Mouse (Mus musculus): ENCODE data around the gene Uhrf1. TPM values are rescaled to one million over a fixed set of nuclear protein-coding genes. Genes with fewer than 3 reads are reported as not detected.
A peak's percentile ranks its signal among the peaks of the same experiment; 100 is the strongest.

Uhrf1 gene
- polyA plus RNA-seq, 1 experiment, result 0.65 TPM

DNA sequence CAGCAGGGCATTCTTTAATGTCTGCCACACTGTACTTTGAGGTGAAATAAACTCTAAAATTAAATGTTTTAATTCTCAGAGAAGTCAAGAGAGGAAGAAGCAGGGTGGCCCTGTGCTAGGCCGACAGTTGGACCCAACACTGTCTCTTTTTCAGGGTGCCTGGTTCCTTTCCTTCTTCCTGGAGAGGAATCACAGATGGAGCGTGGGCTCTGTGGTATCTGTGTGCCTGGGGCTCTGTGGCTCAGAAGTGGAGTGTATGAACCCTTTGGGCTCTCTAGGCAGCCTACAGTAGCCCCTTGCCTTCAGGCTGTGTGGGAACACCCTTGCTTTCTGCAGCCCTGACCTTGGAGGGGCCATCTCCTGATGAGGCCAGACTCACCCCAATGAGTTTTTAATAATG lies 58.4 kb downstream of the Uhrf1 start:
- Histone ChIP-seq H3K27ac (ENCODE audit: insufficient read depth, low read length) (peak overlapping the region; percentile 81; the same call in 1 of the 2 replicates), H3K27me3 (ENCODE audit: control insufficient read depth, insufficient read depth, low read length) (no peaks in the 10 kb centered on the region), H3K4me1 (ENCODE audit: control insufficient read depth, insufficient read depth, low read length) (peaks cover 61% of the 10 kb centered on the region), H3K4me3 (replicated peaks; ENCODE audit: insufficient read depth, low read depth, low read length) (no peak overlapping the region)
- DNase-seq, result no peak
- TF ChIP-seq CTCF (IDR thresholded peaks at IDR 0.05; ENCODE audit: borderline replicate concordance, insufficient read depth, low read depth, low read length) (no peak), POLR2A (IDR thresholded peaks at IDR 0.05; ENCODE audit: borderline replicate concordance, insufficient read depth, low read length) (no peak)
- 52% methylated on average over 2 of the region's 2 CpGs for WGBS

DNA sequence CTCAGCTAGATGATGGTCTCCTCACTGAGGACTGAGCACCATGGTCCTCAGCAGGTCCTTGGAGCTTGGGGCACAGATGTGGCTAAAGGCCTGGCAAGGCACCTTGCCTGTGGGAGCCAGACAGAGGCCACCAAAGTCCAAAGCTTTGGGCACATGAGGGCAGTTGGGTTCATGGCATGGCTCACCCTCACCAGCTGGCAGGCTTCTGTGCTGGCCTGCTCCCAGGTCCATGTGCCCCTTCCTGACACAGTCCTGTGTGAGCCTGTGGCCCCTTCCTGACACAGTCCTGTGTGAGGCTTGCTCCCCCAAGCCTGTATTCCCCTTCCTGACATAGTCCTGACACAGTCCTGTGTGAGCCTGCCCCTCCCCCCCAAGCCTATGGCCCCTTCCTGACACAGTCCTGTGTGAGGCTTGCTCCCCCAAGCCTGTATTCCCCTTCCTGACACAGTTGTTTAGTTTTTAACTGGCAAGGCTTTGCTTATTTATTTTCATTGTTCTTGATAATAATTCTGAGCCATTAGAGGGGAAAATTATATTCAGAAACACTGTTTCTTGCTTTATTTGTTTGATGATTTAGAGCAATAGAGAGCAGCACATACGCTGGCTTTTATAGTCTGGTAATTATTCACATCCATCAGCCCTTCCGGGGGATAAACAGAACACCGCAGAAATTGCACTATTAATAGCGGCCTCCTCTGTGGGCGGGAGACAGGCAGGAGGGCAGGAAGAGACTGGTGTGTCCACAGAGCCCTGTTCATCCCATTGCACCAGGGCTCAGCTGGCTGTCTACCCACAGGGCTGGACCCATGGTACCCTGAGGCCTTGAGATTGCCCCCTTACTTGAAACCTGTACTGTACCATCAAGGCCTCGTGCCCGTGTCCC lies 62.9 kb downstream of the Uhrf1 start:
- H3K27ac ChIP-seq (ENCODE audit: insufficient read depth, low read length), result peak overlapping the region; percentile 4; the same call in 1 of the 2 replicates

DNA sequence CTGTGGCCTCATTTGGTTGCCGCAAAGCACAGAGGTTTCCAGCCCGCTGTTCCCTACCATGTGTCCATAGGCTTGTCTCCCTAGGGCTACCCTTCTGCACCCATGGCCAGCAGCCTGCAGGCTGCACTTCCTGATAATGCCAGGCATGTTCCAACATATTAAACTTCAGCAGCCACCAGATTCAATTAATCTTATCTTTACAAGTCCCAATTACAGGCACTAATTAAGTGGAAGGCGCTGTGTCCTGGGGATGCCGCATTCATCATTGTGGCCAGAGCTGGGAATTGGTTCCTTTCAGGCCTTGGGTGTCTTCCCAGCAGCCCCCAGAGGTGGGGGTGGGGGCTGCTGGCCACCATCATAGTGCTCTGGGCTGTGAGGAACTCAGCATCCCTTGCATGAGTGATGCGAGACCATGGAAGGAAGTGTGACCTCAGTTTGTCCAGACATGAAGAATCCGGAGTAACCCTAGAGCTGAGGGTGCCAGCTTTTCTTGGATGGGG lies 65.2 kb downstream of the Uhrf1 start:
- H3K27me3 ChIP-seq (ENCODE audit: control insufficient read depth, insufficient read depth, low read length), result no peaks in the 10 kb centered on the region
- H3K27ac ChIP-seq (ENCODE audit: insufficient read depth, low read length), result no peak overlapping the region
- H3K4me3 ChIP-seq (replicated peaks; ENCODE audit: insufficient read depth, low read depth, low read length), result no peak overlapping the region
- no peak for DNase-seq
- peaks cover 80% of the 10 kb centered on the region for H3K4me1 ChIP-seq (ENCODE audit: control insufficient read depth, insufficient read depth, low read length)
- WGBS, result 68% methylated on average over 6 of the region's 6 CpGs
- TF ChIP-seq POLR2A (IDR thresholded peaks at IDR 0.05; ENCODE audit: borderline replicate concordance, insufficient read depth, low read length) (no peak), CTCF (IDR thresholded peaks at IDR 0.05; ENCODE audit: borderline replicate concordance, insufficient read depth, low read depth, low read length) (no peak)

More for the DNA sequence above, 62.9 kb downstream of the Uhrf1 start:
- WGBS, result 23% methylated on average over 7 of the region's 7 CpGs
- Histone ChIP-seq H3K4me1 (ENCODE audit: control insufficient read depth, insufficient read depth, low read length) (peaks cover 77% of the 10 kb centered on the region), H3K27me3 (ENCODE audit: control insufficient read depth, insufficient read depth, low read length) (no peaks in the 10 kb centered on the region), H3K4me3 (replicated peaks; ENCODE audit: insufficient read depth, low read depth, low read length) (no peak overlapping the region)
- DNase-seq, result peak; percentile 55 to 70
- no peak for TF ChIP-seq POLR2A (IDR thresholded peaks at IDR 0.05; ENCODE audit: borderline replicate concordance, insufficient read depth, low read length)
- TF ChIP-seq CTCF (IDR thresholded peaks at IDR 0.05; ENCODE audit: borderline replicate concordance, insufficient read depth, low read depth, low read length), result no peak

DNA sequence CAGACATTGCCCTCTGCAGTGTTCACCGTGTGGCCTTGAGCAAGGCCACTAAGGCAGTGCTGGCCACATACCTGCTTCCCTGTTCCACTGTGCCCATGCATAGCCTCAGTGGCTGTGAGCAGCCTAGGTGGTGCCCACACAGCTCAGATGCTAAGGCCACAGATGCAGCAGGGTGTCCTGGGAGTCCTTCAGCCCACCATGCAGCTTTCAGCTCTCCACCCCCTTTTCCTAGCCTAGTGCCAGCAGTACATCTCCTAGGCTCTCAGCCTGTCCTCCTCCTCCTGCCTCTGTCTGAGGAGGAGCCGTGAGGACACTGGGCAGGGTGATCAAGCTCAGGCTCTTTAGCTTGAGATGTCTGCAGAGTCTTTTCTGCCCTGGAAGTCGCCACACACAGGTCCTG lies 67.0 kb downstream of the Uhrf1 start:
- WGBS, result 75% methylated on average over 3 of the region's 3 CpGs
- TF ChIP-seq POLR2A (IDR thresholded peaks at IDR 0.05; ENCODE audit: borderline replicate concordance, insufficient read depth, low read length) (no peak), CTCF (IDR thresholded peaks at IDR 0.05; ENCODE audit: borderline replicate concordance, insufficient read depth, low read depth, low read length) (no peak)
- DNase-seq, result no peak
- Histone ChIP-seq H3K4me3 (replicated peaks; ENCODE audit: insufficient read depth, low read depth, low read length) (no peak overlapping the region), H3K27ac (ENCODE audit: insufficient read depth, low read length) (no peak overlapping the region), H3K4me1 (ENCODE audit: control insufficient read depth, insufficient read depth, low read length) (peaks cover 86% of the 10 kb centered on the region), H3K27me3 (ENCODE audit: control insufficient read depth, insufficient read depth, low read length) (no peaks in the 10 kb centered on the region)

DNA sequence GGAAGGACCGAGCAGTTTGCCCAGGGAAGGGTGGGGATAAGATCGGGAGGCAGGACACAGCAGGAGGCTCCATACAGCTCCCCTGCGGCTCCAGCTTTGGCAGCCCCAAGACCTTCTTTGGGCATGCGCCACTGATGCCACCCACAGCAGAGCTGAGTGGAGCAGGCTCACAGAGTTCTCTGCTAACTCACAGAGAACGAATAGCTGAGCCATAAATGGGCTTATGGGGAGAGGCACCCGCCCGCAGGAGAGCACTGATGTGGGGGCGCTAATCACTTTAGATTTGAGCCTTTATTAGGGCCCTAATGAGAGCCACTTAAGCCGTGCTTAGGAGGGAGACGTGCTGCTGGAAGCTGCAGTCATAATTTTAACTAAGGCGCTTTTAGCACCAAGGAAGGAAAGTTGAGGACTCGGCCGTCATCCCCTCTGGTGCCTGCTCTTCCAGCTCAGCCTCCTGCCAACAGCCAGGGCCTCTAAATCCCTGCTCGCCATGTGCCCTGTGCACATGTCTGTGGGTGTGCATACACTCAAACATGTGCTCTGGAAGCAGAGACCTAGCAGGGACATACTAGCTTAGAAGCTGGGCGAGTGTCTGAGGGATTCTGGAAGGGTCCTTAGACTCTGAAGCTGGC lies 68.0 kb downstream of the Uhrf1 start:
- H3K4me3 ChIP-seq (replicated peaks; ENCODE audit: insufficient read depth, low read depth, low read length), result no peak overlapping the region
- TF ChIP-seq POLR2A (IDR thresholded peaks at IDR 0.05; ENCODE audit: borderline replicate concordance, insufficient read depth, low read length), result no peak
- no peak for TF ChIP-seq CTCF (IDR thresholded peaks at IDR 0.05; ENCODE audit: borderline replicate concordance, insufficient read depth, low read depth, low read length)
- no peak overlapping the region for H3K27ac ChIP-seq (ENCODE audit: insufficient read depth, low read length)
- H3K4me1 ChIP-seq (ENCODE audit: control insufficient read depth, insufficient read depth, low read length), result peaks cover 78% of the 10 kb centered on the region
- no peak for DNase-seq
- no peaks in the 10 kb centered on the region for H3K27me3 ChIP-seq (ENCODE audit: control insufficient read depth, insufficient read depth, low read length)
- WGBS, result 56% methylated on average over 15 of the region's 15 CpGs

DNA sequence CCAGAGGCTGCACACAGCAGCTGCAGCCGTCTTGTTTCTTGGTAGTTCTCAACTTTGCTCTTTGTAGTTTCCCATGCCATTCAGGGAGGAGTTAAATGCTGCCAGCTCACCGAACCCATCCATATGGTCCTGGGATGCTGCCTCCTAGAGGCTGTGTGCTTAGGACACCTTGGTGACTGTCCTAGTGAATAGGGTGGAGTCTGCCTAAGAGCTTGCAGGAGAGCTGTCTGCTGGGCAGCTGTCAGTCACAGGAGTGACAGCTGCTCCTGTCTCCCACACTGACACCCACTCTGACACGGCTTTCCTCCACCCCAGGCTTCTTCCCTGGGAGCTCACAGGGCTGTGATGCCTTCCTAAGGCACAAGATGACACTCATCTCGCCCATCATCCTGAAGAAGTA lies 69.0 kb downstream of the Uhrf1 start:
- no peak overlapping the region for H3K4me3 ChIP-seq (replicated peaks; ENCODE audit: insufficient read depth, low read depth, low read length)
- no peaks in the 10 kb centered on the region for H3K27me3 ChIP-seq (ENCODE audit: control insufficient read depth, insufficient read depth, low read length)
- WGBS, result 51% methylated on average over 4 of the region's 4 CpGs
- TF ChIP-seq POLR2A (IDR thresholded peaks at IDR 0.05; ENCODE audit: borderline replicate concordance, insufficient read depth, low read length) (no peak), CTCF (IDR thresholded peaks at IDR 0.05; ENCODE audit: borderline replicate concordance, insufficient read depth, low read depth, low read length) (peak; percentile 42; the same call in 1 of the 2 replicates)
- no peak overlapping the region for H3K27ac ChIP-seq (ENCODE audit: insufficient read depth, low read length)
- no peak for DNase-seq
- H3K4me1 ChIP-seq (ENCODE audit: control insufficient read depth, insufficient read depth, low read length), result peaks cover 69% of the 10 kb centered on the region

Other genes with a start within 250 kb of the Uhrf1 start
- gene Ubxn6, start 228.3 kb upstream of the Uhrf1 start, polyA plus RNA-seq (2012; rRNA removed), result 114 TPM in 2 replicates
- gene Hdgfl2, start 223.7 kb upstream of the Uhrf1 start, polyA plus RNA-seq (2012; rRNA removed), result 109 and 116 TPM in 2 replicates
- gene Plin4, start 193.5 kb upstream of the Uhrf1 start, polyA plus RNA-seq (2012; rRNA removed), result 1.1 and 1.7 TPM in 2 replicates
- 0.38 and 0.54 TPM in 2 replicates for gene Plin5, start 185.7 kb upstream of the Uhrf1 start, polyA plus RNA-seq (2012; rRNA removed)
- 0.93 and 1.6 TPM in 2 replicates for gene Lrg1, start 181.3 kb upstream of the Uhrf1 start, polyA plus RNA-seq (2012; rRNA removed)
- 51.8 and 54.3 TPM in 2 replicates for gene Sema6b, start 163.0 kb upstream of the Uhrf1 start, polyA plus RNA-seq (2012; rRNA removed)
- gene Tnfaip8l1, start 140.8 kb upstream of the Uhrf1 start, polyA plus RNA-seq (2012; rRNA removed), result 1.7 and 1.9 TPM in 2 replicates
- 44.5 and 45.0 TPM in 2 replicates for gene Mydgf, start 119.4 kb upstream of the Uhrf1 start, polyA plus RNA-seq (2012; rRNA removed)
- 54.7 and 56.3 TPM in 2 replicates for gene Dpp9, start 84.4 kb upstream of the Uhrf1 start, polyA plus RNA-seq (2012; rRNA removed)
- 19.9 and 21.8 TPM in 2 replicates for gene Fem1a, start 46.5 kb upstream of the Uhrf1 start, polyA plus RNA-seq (2012; rRNA removed)
- gene Ticam1, start 26.5 kb upstream of the Uhrf1 start, polyA plus RNA-seq (2012; rRNA removed), result 4.5 and 4.7 TPM in 2 replicates
- 15.6 and 20.9 TPM in 2 replicates for gene Plin3, start 10.4 kb upstream of the Uhrf1 start, polyA plus RNA-seq (2012; rRNA removed)
- gene Arrdc5, start 3.0 kb upstream of the Uhrf1 start, polyA plus RNA-seq (2012; rRNA removed), result not detected in 2 replicates
- gene Kdm4b, start 22.7 kb downstream of the Uhrf1 start, polyA plus RNA-seq (2012; rRNA removed), result 45.8 and 50.9 TPM in 2 replicates
- gene Ptprs, start 173.2 kb downstream of the Uhrf1 start, polyA plus RNA-seq (2012; rRNA removed), result 478 and 518 TPM in 2 replicates
- not detected in 2 replicates for gene Znrf4, start 209.1 kb downstream of the Uhrf1 start, polyA plus RNA-seq (2012; rRNA removed)

All from cerebellum, adult 2 months (tissue).